Mouse (Mus musculus) heart, embryonic 10.5 days (tissue): Measurements from ENCODE around the gene Hkdc1. TPM values are rescaled to one million over a fixed set of nuclear protein-coding genes. Genes with fewer than 3 reads are reported as not detected.

ENCODE experiments used
- DNase-seq: peaks from one replicate; pipeline ENCODE4 v3.0.0-alpha.2; 2017; ENCODE audit warnings: low spot score
- H3K27ac ChIP-seq: fragments of 300-500 bp; sonication (generic); 2 replicates; pipeline ENCODE4 v1.5.1; 2016; ENCODE audit warnings: mild to moderate bottlenecking
- H3K27me3 ChIP-seq: fragments of 300-500 bp; sonication (generic); 2 replicates; pipeline ENCODE4 v1.6.1; 2016; ENCODE audit warnings: mild to moderate bottlenecking; ENCODE audit not compliant: poor library complexity, insufficient read depth, severe bottlenecking
- H3K36me3 ChIP-seq: fragments of 300-500 bp; sonication (generic); 2 replicates; pipeline ENCODE4 v1.6.1; 2016; ENCODE audit warnings: mild to moderate bottlenecking, moderate library complexity
- H3K4me1 ChIP-seq: fragments of 300-500 bp; sonication (generic); 2 replicates; pipeline ENCODE4 v1.6.1; 2016; ENCODE audit warnings: mild to moderate bottlenecking
- H3K4me3 ChIP-seq: fragments of 300-500 bp; sonication (generic); 2 replicates; pipeline ENCODE4 v1.5.1; 2016; ENCODE audit warnings: mild to moderate bottlenecking, moderate library complexity
- H3K9me3 ChIP-seq: fragments of 300-500 bp; sonication (generic); 2 replicates; pipeline ENCODE4 v1.6.1; 2016; ENCODE audit warnings: mild to moderate bottlenecking, moderate library complexity
- WGBS: fragments of 180-500 bp; shearing (Covaris S2); methylation state at CpG from one replicate; pipeline ENCODE4 v1.1.7; 2016; 5-methylcytosine and 5-hydroxymethylcytosine counted together
- polyA plus RNA-seq: library from polyadenylated mRNA; unstranded; fragments of >200 nt; fragmentation: Nextera tagmentation; extraction: Ambion mirVana; gene quantifications from 2 replicates; pipeline ENCODE4 v1.2.1, GENCODE M21; 2016

The Hkdc1 gene
- polyA plus RNA-seq, 1 experiment from 2014 or later: 4.7 TPM

GRCm38 (mm10) chr10:62418831-62419356 is 3.4 kb downstream of the Hkdc1 start:
- peaks cover 54% of the 10 kb centered on the region for H3K4me1 ChIP-seq
- H3K36me3 ChIP-seq: no peaks in the 10 kb centered on the region
- no peaks in the 10 kb centered on the region for H3K9me3 ChIP-seq
- WGBS: 74% methylated on average over 7 of the region's 7 CpGs
- H3K27me3 ChIP-seq: no peaks in the 10 kb centered on the region
- no peak overlapping the region for H3K27ac ChIP-seq
- no peak overlapping the region for H3K4me3 ChIP-seq
- DNase-seq: no peak

DNA sequence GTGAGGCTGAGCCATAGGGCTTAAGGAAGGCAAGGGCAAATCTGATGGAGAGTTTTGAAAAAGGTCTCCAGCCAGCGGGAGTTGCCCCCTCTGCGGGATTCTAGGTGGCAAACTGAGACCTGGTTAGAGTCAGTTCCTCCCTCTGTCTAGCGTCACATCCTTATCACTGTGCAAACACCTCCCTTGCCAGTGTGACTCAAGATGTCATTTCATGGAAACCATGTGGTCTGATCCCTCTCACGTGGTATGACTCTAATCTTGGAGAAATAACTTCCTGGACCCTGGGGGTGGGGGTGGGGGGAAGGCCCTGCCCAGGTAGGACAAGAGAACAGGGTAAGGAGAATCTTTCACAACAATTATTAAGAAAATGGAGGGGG is 8.7 kb downstream of the Hkdc1 start:
- Histone ChIP-seq H3K9me3 (no peaks in the 10 kb centered on the region), H3K4me3 (no peak overlapping the region), H3K36me3 (no peaks in the 10 kb centered on the region), H3K27me3 (no peaks in the 10 kb centered on the region; the same call in none of the 2 replicates), H3K4me1 (peaks cover 47% of the 10 kb centered on the region), H3K27ac (peak overlapping the region; percentile 71)
- WGBS: 1% methylated on average over 4 of the region's 4 CpGs
- DNase-seq: no peak

DNA sequence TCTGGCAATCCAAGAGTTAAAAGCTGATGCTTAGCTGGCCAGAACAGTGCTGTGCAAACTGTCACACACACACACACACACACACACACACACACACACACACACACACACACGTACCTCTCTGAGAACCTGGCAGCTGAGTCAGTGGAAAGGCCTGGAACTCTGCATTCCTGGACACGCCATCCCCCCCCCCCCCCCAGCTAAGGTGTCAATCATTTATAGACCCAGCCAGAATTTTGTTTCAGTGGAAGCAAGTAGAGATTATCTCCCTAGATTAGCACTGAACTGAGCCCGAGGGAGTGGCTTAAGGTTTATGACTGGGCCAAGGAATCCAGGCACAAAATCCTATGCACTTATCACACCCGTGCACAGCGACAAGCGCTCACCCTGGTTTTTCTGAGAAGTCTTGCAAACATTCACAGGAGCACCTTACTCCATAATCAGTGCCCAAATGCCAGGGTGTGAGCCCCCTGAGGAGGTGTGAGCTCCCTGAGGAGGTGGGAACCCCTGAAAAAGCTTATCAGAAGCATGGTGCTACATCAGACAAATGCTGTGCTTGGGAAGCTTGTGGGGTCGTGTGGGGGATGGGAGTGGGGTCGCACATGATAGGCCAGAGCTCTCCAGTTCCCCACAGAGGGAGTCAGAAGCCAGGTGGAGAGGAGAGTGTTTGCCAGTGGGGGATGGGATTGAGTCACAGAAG is 9.2 kb downstream of the Hkdc1 start:
- DNase-seq: no peak
- peak overlapping the region; percentile 71 for H3K27ac ChIP-seq
- H3K27me3 ChIP-seq: no peaks in the 10 kb centered on the region; the same call in none of the 2 replicates
- H3K9me3 ChIP-seq: no peaks in the 10 kb centered on the region
- no peaks in the 10 kb centered on the region for H3K36me3 ChIP-seq
- 9% methylated on average over 8 of the region's 8 CpGs for WGBS
- H3K4me1 ChIP-seq: peaks cover 47% of the 10 kb centered on the region
- no peak overlapping the region for H3K4me3 ChIP-seq

- no peak for DNase-seq
- peaks cover 10% of the 10 kb centered on the region for H3K27me3 ChIP-seq
- H3K9me3 ChIP-seq: no peaks in the 10 kb centered on the region
- H3K4me3 ChIP-seq: no peak overlapping the region
- WGBS: 65% methylated on average over 19 of the region's 19 CpGs
- H3K4me1 ChIP-seq: peaks cover 34% of the 10 kb centered on the region
- no peak overlapping the region for H3K27ac ChIP-seq
- H3K36me3 ChIP-seq: no peaks in the 10 kb centered on the region
Observed at GRCm38 (mm10) chr10:62411431-62412410, 10.6 kb downstream of the Hkdc1 start.

DNA sequence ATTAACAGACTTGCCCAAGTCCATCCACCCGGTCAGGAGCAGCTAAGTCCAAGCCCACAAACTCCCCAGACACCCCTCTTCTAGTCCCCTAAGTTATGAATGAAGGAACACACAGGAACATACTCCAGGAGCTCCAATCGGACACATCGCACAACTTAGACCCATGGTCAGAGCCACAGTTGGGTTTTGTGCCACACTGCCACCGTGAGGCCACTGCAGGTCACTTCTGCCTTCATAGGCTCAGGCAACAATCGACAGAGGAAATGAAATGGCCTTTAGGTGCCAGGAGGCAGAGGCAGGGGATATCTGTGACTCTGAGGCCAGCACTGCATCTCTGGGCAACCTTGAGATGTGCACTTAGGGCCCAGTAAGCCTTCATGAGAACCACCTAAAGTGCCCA is 11.3 kb downstream of the Hkdc1 start:
- H3K4me3 ChIP-seq: no peak overlapping the region
- WGBS: 15% methylated on average over 5 of the region's 5 CpGs
- H3K9me3 ChIP-seq: no peaks in the 10 kb centered on the region
- H3K36me3 ChIP-seq: no peaks in the 10 kb centered on the region
- peak; percentile 85 for DNase-seq
- no peak overlapping the region for H3K27ac ChIP-seq
- H3K27me3 ChIP-seq: peaks cover 10% of the 10 kb centered on the region
- H3K4me1 ChIP-seq: peaks cover 28% of the 10 kb centered on the region

DNA sequence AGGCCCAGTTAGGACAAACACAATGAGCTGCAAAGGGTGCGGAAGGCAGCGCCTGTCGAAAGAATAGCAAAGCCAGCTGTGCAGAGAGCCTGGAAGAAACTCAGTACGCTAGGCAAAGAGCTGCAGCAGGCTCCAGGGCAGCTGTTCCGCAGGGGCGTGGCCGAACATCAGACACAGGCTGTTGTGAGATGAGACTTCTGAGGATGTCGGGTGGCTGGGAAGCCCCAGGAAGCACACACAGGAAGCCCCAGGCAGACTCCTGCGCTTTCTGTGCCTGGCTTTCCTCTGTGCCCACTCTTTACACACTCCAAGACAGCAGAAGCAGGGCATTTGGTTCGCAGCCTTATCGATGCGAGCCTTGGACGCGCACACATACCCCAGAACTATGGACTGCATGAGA is 17.4 kb downstream of the Hkdc1 start:
- H3K36me3 ChIP-seq: no peaks in the 10 kb centered on the region
- H3K4me3 ChIP-seq: peak overlapping the region; percentile 20; the same call in 1 of the 2 replicates
- no peaks in the 10 kb centered on the region for H3K9me3 ChIP-seq
- peaks cover 23% of the 10 kb centered on the region for H3K27me3 ChIP-seq
- DNase-seq: no peak
- H3K27ac ChIP-seq: no peak overlapping the region
- WGBS: 45% methylated on average over 14 of the region's 14 CpGs
- H3K4me1 ChIP-seq: peaks cover 10% of the 10 kb centered on the region

DNA sequence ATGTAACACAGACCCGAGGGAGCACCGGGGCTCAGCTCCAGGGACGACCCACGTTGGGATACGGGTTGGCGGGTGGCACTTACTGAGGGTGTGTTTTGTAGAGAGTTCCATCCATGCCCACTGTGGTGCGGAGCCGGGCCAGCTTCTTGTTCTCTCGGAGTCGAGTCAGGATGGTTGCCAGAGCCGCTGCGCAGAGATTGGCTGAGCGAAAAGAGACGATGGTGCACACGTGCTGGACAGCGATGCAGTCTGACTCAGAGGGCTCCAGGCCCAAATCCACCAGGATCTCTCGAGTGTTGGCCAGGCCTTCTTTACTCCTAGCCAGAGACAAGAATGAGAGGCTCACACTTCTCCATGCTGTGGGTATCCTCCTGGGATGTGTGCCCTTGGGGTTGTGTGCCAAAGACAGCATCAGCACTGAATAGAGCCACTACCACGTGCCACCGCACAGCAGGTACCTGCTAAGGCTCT is 20.6 kb downstream of the Hkdc1 start:
- Histone ChIP-seq H3K4me1 (peaks cover 13% of the 10 kb centered on the region), H3K4me3 (no peak overlapping the region), H3K9me3 (no peaks in the 10 kb centered on the region), H3K27ac (no peak overlapping the region), H3K27me3 (peaks cover 17% of the 10 kb centered on the region; the same call in 1 of the 2 replicates), H3K36me3 (no peaks in the 10 kb centered on the region)
- 82% methylated on average over 19 of the region's 19 CpGs for WGBS
- DNase-seq: no peak

- Histone ChIP-seq H3K4me3 (no peak overlapping the region), H3K4me1 (no peaks in the 10 kb centered on the region), H3K27ac (no peak overlapping the region), H3K9me3 (no peaks in the 10 kb centered on the region), H3K27me3 (peaks cover 3% of the 10 kb centered on the region; the same call in 1 of the 2 replicates), H3K36me3 (no peaks in the 10 kb centered on the region)
- DNase-seq: no peak
- 72% methylated on average over 3 of the region's 3 CpGs for WGBS
Observed at GRCm38 (mm10) chr10:62383011-62383410, 39.3 kb downstream of the Hkdc1 start.

DNA sequence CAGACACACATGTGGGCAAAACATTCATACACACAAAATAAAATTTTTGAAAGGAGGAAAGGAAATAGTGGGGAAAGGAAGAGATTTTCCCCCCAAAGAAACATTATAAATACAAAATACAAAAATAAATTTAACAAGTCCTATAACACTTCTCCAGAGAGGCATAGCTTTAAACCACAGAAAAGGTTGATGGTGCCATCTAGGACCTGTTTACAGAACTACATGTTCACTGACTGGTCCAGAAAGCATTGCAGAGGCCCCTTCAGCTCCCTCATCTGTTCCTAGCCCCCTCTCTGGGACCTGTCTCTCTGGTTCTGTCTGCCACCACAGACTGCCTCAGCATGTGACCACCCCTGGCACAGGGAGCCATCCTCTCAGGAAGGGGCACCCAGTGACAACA is 41.4 kb downstream of the Hkdc1 start:
- no peaks in the 10 kb centered on the region for H3K9me3 ChIP-seq
- no peak for DNase-seq

GRCm38 (mm10) chr10:62379808-62380207 is 42.5 kb downstream of the Hkdc1 start, which contains the start of gene Hk1:
Gene Hk1 (minus strand): TSS chr10:62379908.
- no peak within 1 kb of the TSS for H3K4me3 ChIP-seq
- H3K4me1 ChIP-seq: no peaks in the 10 kb centered on the region
- no peak for DNase-seq
- no peaks in the 10 kb centered on the region for H3K9me3 ChIP-seq
- peaks cover 3% of the 10 kb centered on the region; the same call in 1 of the 2 replicates for H3K27me3 ChIP-seq
- H3K36me3 ChIP-seq: no peaks in the 10 kb centered on the region
- 85% methylated on average over 1 of the region's 1 CpGs for WGBS
- H3K27ac ChIP-seq: no peak within 1 kb of the TSS

More for the DNA sequence above, 41.4 kb downstream of the Hkdc1 start:
- Histone ChIP-seq H3K36me3 (no peaks in the 10 kb centered on the region), H3K4me1 (no peaks in the 10 kb centered on the region), H3K4me3 (no peak overlapping the region), H3K27me3 (peaks cover 3% of the 10 kb centered on the region; the same call in 1 of the 2 replicates), H3K27ac (no peak overlapping the region)

DNA sequence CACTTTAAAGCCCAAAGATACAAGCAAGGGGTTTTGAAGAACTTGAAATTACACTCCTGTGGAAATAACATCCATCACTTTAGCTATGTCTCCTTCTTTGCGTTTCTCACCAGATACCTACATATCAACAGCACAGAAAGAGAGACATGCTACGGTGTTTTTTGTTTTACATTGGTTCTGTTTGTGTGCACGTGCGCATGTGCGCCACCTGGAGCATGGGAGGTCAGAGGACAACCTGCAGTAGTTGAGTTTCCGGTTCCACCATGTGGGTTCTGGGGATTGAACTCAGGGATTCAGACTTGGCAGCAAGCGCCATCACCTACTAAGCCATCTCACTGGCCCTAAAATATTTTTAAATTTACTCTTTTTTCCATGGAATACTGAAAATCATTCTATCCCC is 63.5 kb downstream of the Hkdc1 start:
- no peaks in the 10 kb centered on the region for H3K27me3 ChIP-seq
- WGBS: 85% methylated on average over 7 of the region's 7 CpGs
- H3K4me3 ChIP-seq: no peak overlapping the region
- DNase-seq: no peak
- H3K27ac ChIP-seq: no peak overlapping the region
- H3K4me1 ChIP-seq: no peaks in the 10 kb centered on the region
- no peaks in the 10 kb centered on the region for H3K36me3 ChIP-seq
- H3K9me3 ChIP-seq: no peaks in the 10 kb centered on the region

DNA sequence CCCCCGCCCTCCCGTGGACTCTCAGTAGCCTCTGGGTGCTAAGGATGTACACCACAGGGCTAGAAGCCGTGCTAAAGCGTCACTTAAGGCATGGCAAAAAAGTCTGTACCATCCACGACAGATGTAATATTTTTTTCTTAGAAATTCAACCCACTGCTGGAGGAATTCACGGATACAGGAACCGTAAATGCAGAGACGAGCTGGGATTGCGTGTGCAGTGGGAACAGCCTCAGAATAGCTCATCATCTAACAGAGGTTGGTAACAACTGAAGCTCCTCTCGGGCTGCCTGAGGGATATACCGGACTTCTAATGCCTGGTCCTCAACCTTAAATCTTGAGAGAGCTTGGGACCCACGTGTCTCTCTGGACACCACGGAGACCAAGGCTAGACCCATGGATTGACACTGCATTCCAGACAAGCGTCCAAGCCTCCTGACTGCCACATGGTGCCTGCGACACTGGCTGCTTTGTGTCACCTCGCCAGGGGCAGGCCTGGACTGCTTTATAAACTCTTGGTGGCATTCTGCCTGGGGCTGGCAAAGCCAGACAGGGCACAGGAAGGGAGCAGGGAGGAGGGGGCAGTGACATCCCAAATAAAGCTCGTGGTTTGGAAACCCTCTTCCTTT is 66.1 kb downstream of the Hkdc1 start:
- no peaks in the 10 kb centered on the region for H3K36me3 ChIP-seq
- no peak overlapping the region for H3K4me3 ChIP-seq
- no peaks in the 10 kb centered on the region for H3K27me3 ChIP-seq
- H3K4me1 ChIP-seq: no peaks in the 10 kb centered on the region
- DNase-seq: no peak
- H3K9me3 ChIP-seq: no peaks in the 10 kb centered on the region
- H3K27ac ChIP-seq: peak overlapping the region; percentile 7
- WGBS: 77% methylated on average over 17 of the region's 17 CpGs
